Comparison of ENCODE assay signal across 27 mouse cellular contexts in the genomic region with DNA sequence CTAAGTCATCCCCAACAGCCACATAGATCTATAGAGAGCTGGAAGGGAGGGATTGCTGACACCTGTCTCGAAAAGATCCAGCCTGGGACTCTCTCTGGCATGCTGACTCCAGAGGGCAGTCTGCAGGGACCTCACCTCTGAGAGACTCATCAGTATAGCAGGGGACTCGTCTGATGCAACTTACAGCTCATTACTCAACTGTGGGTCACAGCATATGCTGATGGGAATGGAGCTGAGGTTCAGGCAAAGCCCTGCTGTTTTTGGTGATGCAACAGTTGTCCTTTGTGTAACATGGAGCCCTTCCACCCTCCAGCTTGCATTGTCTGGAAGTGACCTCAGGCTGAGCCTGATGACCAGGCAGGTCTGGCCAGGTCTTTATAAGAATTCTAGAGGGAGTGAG.
DNase-seq lines count a peak whose midpoint lies in the region; ATAC-seq and TF ChIP-seq lines count a peak whose summit lies in the region.
"Had no signal": no experiment of that assay in that cellular context is flagged by ENCODE, and none has a peak within 500 bp of the region (broad histone marks: within the 10 kb centered on the region; RNA-seq: fewer than 3 reads in every experiment).

No protein-coding gene starts in this region.

- no peak overlapping the region for H3K4me2 ChIP-seq in liver, embryonic 15.5 days
- no peak overlapping the region for H3K4me2 ChIP-seq in liver, embryonic 12.5 days
- no peak overlapping the region for H3K4me2 ChIP-seq in myocyte (ENCODE audit: low read depth)
- H3K4me2 ChIP-seq: hindbrain, embryonic 15.5 days; limb, embryonic 15.5 days; midbrain, embryonic 13.5 days had no signal

- no peak overlapping the region for H3ac ChIP-seq in myocyte (ENCODE audit: control insufficient read depth, insufficient read length)

- 0 out of 2 replicates have a peak, but pooled peaks have one; percentile 28 for ATAC-seq in liver, embryonic 15.5 days (ENCODE audit: insufficient read depth)
- no peak for ATAC-seq in liver, embryonic 12.5 days
- ATAC-seq: forebrain, embryonic 14.5 days; inflammation-experienced regulatory T-cells, adult 6 months; midbrain, embryonic 13.5 days had no signal

- no peaks in the 10 kb centered on the region for H3K79me2 ChIP-seq in myocyte (ENCODE audit: control insufficient read depth, insufficient read depth)

- TF ChIP-seq POLR2A in myocyte (IDR thresholded peaks at IDR 0.05; ENCODE audit: insufficient read length, low read depth) = no peak

- no peaks in the 10 kb centered on the region for H3K36me3 ChIP-seq in liver, embryonic 15.5 days (replicated peaks)
- no peaks in the 10 kb centered on the region for H3K36me3 ChIP-seq in liver, embryonic 12.5 days
- H3K36me3 ChIP-seq in myocyte (ENCODE audit: control insufficient read depth, insufficient read depth) = no peaks in the 10 kb centered on the region
- H3K36me3 ChIP-seq: hindbrain, embryonic 10.5 days; hindbrain, embryonic 15.5 days; limb, embryonic 15.5 days; midbrain, embryonic 13.5 days had no signal

- H3K4me1 ChIP-seq in liver, embryonic 15.5 days (replicated peaks) = no peaks in the 10 kb centered on the region
- H3K4me1 ChIP-seq in liver, embryonic 12.5 days = no peaks in the 10 kb centered on the region
- H3K4me1 ChIP-seq: hindbrain, embryonic 15.5 days; midbrain, embryonic 13.5 days had no signal

- H3K27me3 ChIP-seq in liver, embryonic 15.5 days = no peaks in the 10 kb centered on the region
- H3K27me3 ChIP-seq in liver, embryonic 12.5 days (replicated peaks) = no peaks in the 10 kb centered on the region; the same call in 1 of the 2 replicates
- H3K27me3 ChIP-seq in myocyte (ENCODE audit: control insufficient read depth, insufficient read depth, insufficient read length) = no peaks in the 10 kb centered on the region
- H3K27me3 ChIP-seq: hindbrain, embryonic 15.5 days; midbrain, embryonic 13.5 days had no signal

- no peak overlapping the region for H3K9ac ChIP-seq in liver, embryonic 15.5 days
- no peak overlapping the region for H3K9ac ChIP-seq in liver, embryonic 12.5 days
- H3K9ac ChIP-seq: hindbrain, embryonic 15.5 days; limb, embryonic 15.5 days; midbrain, embryonic 13.5 days had no signal

- 36% methylated on average over 2 of the region's 2 CpGs for WGBS in liver, embryonic 15.5 days (ENCODE audit: insufficient replicate concordance)
- 31% methylated on average over 2 of the region's 2 CpGs for WGBS in liver, embryonic 12.5 days (ENCODE audit: insufficient replicate concordance)

- H3K9me3 ChIP-seq in liver, embryonic 15.5 days (replicated peaks) = no peaks in the 10 kb centered on the region
- no peaks in the 10 kb centered on the region for H3K9me3 ChIP-seq in liver, embryonic 12.5 days (replicated peaks)
- H3K9me3 ChIP-seq: hindbrain, embryonic 10.5 days; hindbrain, embryonic 15.5 days; limb, embryonic 15.5 days; megakaryocyte, embryonic 14.5 days; midbrain, embryonic 13.5 days had no signal

- H3K4me3 ChIP-seq in liver, embryonic 15.5 days (replicated peaks) = no peak overlapping the region
- H3K4me3 ChIP-seq in liver, embryonic 12.5 days = no peak overlapping the region
- no peak overlapping the region for H3K4me3 ChIP-seq in myocyte
- H3K4me3 ChIP-seq: hindbrain, embryonic 10.5 days; hindbrain, embryonic 15.5 days; limb, embryonic 15.5 days; megakaryocyte, embryonic 14.5 days; midbrain, embryonic 13.5 days had no signal

- H3K27ac ChIP-seq in liver, embryonic 15.5 days (replicated peaks) = no peak overlapping the region
- no peak overlapping the region for H3K27ac ChIP-seq in liver, embryonic 12.5 days
- H3K27ac ChIP-seq: hindbrain, embryonic 10.5 days; hindbrain, embryonic 15.5 days; limb, embryonic 15.5 days; midbrain, embryonic 13.5 days had no signal

- DNase-seq in 416B (ENCODE audit: low read depth) = peak; percentile 23
- DNase-seq in fibroblast of lung, adult 2 months (ENCODE audit: low read depth) = peak; percentile 39
- DNase-seq in left cerebral cortex, adult 8-10 months (ENCODE audit: low spot score in 2 of 2) = no peak
- DNase-seq in spleen, adult 12 weeks (ENCODE audit: low spot score) = no peak
- DNase-seq: adrenal gland, postnatal 14 days; cerebellum, adult 11 months; cerebellum, adult 9-10 months; cerebellum, postnatal 36 days; heart, postnatal 14 days; kidney, adult 11 months; kidney, postnatal 36 days; left cerebral cortex, postnatal 4 days; lung, adult 2 months; lung, postnatal 14 days; right cerebral cortex, postnatal 25 days; spleen, adult 18-20 months; thymus, postnatal 25 days had no signal

TF ChIP-seq in myocyte, 11 proteins besides CTCF, POLR2A, EP300 and RAD21:
- no peak for TF ChIP-seq E2F4 (IDR thresholded peaks at IDR 0.05; ENCODE audit: insufficient read depth)
- TF ChIP-seq TCF12 (IDR thresholded peaks at IDR 0.05; ENCODE audit: insufficient read depth, poor library complexity, severe bottlenecking) = no peak
- no peak for TF ChIP-seq POLR2AphosphoS2 (IDR thresholded peaks at IDR 0.05; ENCODE audit: insufficient read length, low read depth)
- TF ChIP-seq CEBPB (IDR thresholded peaks at IDR 0.05; ENCODE audit: insufficient read depth, poor library complexity, severe bottlenecking) = peak; percentile 85; the same call in 1 of the 2 replicates
- no peak for TF ChIP-seq TCF3 (IDR thresholded peaks at IDR 0.05; ENCODE audit: insufficient read length, low read depth)

Comparison
In these comparisons a context has a peak if more than half of its experiments do, and no peak if none do; other contexts are left out.
1. DNase-seq: peak in 416B (single experiment) and fibroblast of lung, adult 2 months (single experiment); none in left cerebral cortex, adult 8-10 months (0 of 2) and spleen, adult 12 weeks (single experiment).